Mouse (Mus musculus): ENCODE results near the gene Dcaf11.

GRCm38 (mm10) chr14:55575302-55575701 is 15.5 kb downstream of the Dcaf11 start, which contains the start of gene Fitm1:
- TF ChIP-seq CTCF (IDR thresholded peaks at IDR 0.05) (no peak), EP300 (IDR thresholded peaks at IDR 0.05) (no peak)
